Mouse (Mus musculus) thymus, postnatal 25 days (tissue): ENCODE results near the gene H1foo.

ENCODE experiments used
- DNase-seq: peaks from one replicate; pipeline ENCODE4 v3.0.0; 2022

Gene H1foo

GRCm38 (mm10) chr6:115966227-115966966 lies 21.7 kb downstream of the H1foo start:
- no peak for DNase-seq

- DNase-seq = no peak
Measured at GRCm38 (mm10) chr6:115967291-115967880, 22.6 kb downstream of the H1foo start.

GRCm38 (mm10) chr6:115968086-115968485 lies 23.3 kb downstream of the H1foo start:
- DNase-seq = no peak

GRCm38 (mm10) chr6:115968700-115969099 lies 24.0 kb downstream of the H1foo start:
- DNase-seq = no peak

- no peak for DNase-seq
Measured at GRCm38 (mm10) chr6:115969103-115969502, 24.4 kb downstream of the H1foo start.

GRCm38 (mm10) chr6:115969952-115970351 lies 25.2 kb downstream of the H1foo start:
- peak; percentile 58 for DNase-seq

GRCm38 (mm10) chr6:115971273-115972060 lies 26.7 kb downstream of the H1foo start:
- DNase-seq = peak; percentile 74

GRCm38 (mm10) chr6:115972083-115972764 lies 27.5 kb downstream of the H1foo start:
- DNase-seq = peak; percentile 32

GRCm38 (mm10) chr6:115973139-115973875 lies 28.6 kb downstream of the H1foo start:
- DNase-seq = no peak

- DNase-seq = no peak
Measured at GRCm38 (mm10) chr6:115973881-115974662, 29.3 kb downstream of the H1foo start.

- DNase-seq = no peak
Measured at GRCm38 (mm10) chr6:115975606-115976005, 30.9 kb downstream of the H1foo start.

GRCm38 (mm10) chr6:115977810-115978209 lies 33.1 kb downstream of the H1foo start:
- DNase-seq = no peak

GRCm38 (mm10) chr6:115978596-115978995 lies 33.9 kb downstream of the H1foo start:
- no peak for DNase-seq

- DNase-seq = no peak
Measured at GRCm38 (mm10) chr6:115982889-115983288, 38.2 kb downstream of the H1foo start.

GRCm38 (mm10) chr6:115983306-115984038 lies 38.7 kb downstream of the H1foo start:
- DNase-seq = no peak

- DNase-seq = no peak
Measured at GRCm38 (mm10) chr6:115984580-115984979, 39.8 kb downstream of the H1foo start.

- no peak for DNase-seq
Measured at GRCm38 (mm10) chr6:115985622-115986021, 40.9 kb downstream of the H1foo start.

GRCm38 (mm10) chr6:115986472-115987095 lies 41.8 kb downstream of the H1foo start:
- DNase-seq = peak; percentile 29

- DNase-seq = no peak
Measured at GRCm38 (mm10) chr6:115987096-115987747, 42.5 kb downstream of the H1foo start.

- DNase-seq = no peak
Measured at GRCm38 (mm10) chr6:115989032-115989431, 44.3 kb downstream of the H1foo start.
